Mouse (Mus musculus): Measurements from ENCODE around the gene AW011738. TPM values are rescaled to one million over a fixed set of nuclear protein-coding genes. Genes with fewer than 3 reads are reported as not detected.

Gene AW011738
- polyA plus RNA-seq, 1 experiment from 2014 or later: 3.4 TPM

- Histone ChIP-seq H3K9ac (ENCODE audit: low read length) (no peak overlapping the region), H3K4me2 (ENCODE audit: low read depth, low read length) (no peak overlapping the region), H3K27me3 (ENCODE audit: control insufficient read depth, insufficient read depth, low read depth, low read length) (peaks cover 17% of the 10 kb centered on the region), H3K4me1 (replicated peaks; ENCODE audit: control insufficient read depth, insufficient read depth, low read length) (peaks cover 4% of the 10 kb centered on the region), H3K4me3 (ENCODE audit: low read length) (no peak overlapping the region), H3K27ac (ENCODE audit: low read length) (no peak overlapping the region), H3K36me3 (ENCODE audit: control insufficient read depth, insufficient read depth, low read length) (peaks cover 10% of the 10 kb centered on the region), H3K9me3 (ENCODE audit: control insufficient read depth, low read length) (no peaks in the 10 kb centered on the region)
- 41% methylated on average over 7 of the region's 7 CpGs for WGBS
- ATAC-seq (ENCODE audit: low read depth): no peak
Measured at GRCm38 (mm10) chr4:156252140-156252539, 49.0 kb downstream of the AW011738 start.

- H3K4me1 ChIP-seq (replicated peaks; ENCODE audit: control insufficient read depth, insufficient read depth, low read length): peaks cover 4% of the 10 kb centered on the region
- no peak overlapping the region for H3K4me2 ChIP-seq (ENCODE audit: low read depth, low read length)
- no peak overlapping the region for H3K9ac ChIP-seq (ENCODE audit: low read length)
- no peak overlapping the region for H3K4me3 ChIP-seq (ENCODE audit: low read length)
- no peak overlapping the region for H3K27ac ChIP-seq (ENCODE audit: low read length)
- 40% methylated on average over 3 of the region's 3 CpGs for WGBS
- peaks cover 17% of the 10 kb centered on the region for H3K27me3 ChIP-seq (ENCODE audit: control insufficient read depth, insufficient read depth, low read depth, low read length)
- peaks cover 8% of the 10 kb centered on the region for H3K36me3 ChIP-seq (ENCODE audit: control insufficient read depth, insufficient read depth, low read length)
- no peak for ATAC-seq (ENCODE audit: low read depth)
- H3K9me3 ChIP-seq (ENCODE audit: control insufficient read depth, low read length): no peaks in the 10 kb centered on the region
Measured at GRCm38 (mm10) chr4:156252619-156253018, 49.5 kb downstream of the AW011738 start.

- Histone ChIP-seq H3K4me3 (ENCODE audit: low read length) (no peak overlapping the region), H3K4me1 (replicated peaks; ENCODE audit: control insufficient read depth, insufficient read depth, low read length) (peaks cover 4% of the 10 kb centered on the region), H3K9ac (ENCODE audit: low read length) (no peak overlapping the region), H3K27me3 (ENCODE audit: control insufficient read depth, insufficient read depth, low read depth, low read length) (peaks cover 17% of the 10 kb centered on the region), H3K4me2 (ENCODE audit: low read depth, low read length) (no peak overlapping the region), H3K36me3 (ENCODE audit: control insufficient read depth, insufficient read depth, low read length) (peaks cover 4% of the 10 kb centered on the region), H3K9me3 (ENCODE audit: control insufficient read depth, low read length) (no peaks in the 10 kb centered on the region), H3K27ac (ENCODE audit: low read length) (no peak overlapping the region)
- WGBS: 43% methylated on average over 7 of the region's 7 CpGs
- no peak for ATAC-seq (ENCODE audit: low read depth)
Measured at GRCm38 (mm10) chr4:156253043-156253442, 49.9 kb downstream of the AW011738 start.

DNA sequence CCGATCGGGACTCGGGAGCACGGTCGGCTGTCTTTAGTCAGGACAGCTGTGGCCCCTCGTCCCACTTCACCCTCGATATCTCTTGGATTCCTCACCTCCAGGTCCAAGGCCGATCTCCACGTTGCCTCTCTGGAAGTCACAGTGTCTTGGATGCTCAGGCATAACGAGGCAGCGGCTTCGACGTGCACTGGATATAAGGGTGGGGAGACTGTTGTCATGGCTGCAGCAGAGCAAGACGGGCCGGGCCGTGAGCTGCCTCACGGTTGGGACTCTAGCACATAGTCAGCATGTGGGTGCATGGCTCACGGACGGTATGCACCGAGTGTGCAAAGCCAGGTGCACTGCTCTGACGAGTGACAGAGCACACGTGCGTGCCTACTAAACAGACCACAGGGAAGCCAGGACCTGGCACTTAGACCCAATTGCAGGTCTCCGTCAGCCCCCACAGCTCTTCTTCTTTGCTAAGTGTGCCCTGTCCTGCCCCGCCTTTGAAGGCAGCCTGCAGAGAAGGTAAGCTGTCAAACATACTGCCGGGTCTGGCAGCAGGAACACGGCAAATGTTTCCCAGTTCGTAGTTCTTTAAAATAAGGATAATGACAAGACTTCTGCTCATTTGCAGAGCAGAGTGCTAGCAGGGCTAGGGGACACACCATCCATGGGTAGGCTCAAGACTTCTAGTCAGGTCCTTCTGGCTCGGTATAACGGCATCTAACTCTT, 51.4 kb downstream of the AW011738 start:
- Histone ChIP-seq H3K27ac (ENCODE audit: low read length) (no peak overlapping the region), H3K36me3 (ENCODE audit: control insufficient read depth, insufficient read depth, low read length) (no peaks in the 10 kb centered on the region), H3K4me1 (replicated peaks; ENCODE audit: control insufficient read depth, insufficient read depth, low read length) (peaks cover 4% of the 10 kb centered on the region), H3K9ac (ENCODE audit: low read length) (peak overlapping the region; percentile 42; the same call in 1 of the 2 replicates), H3K27me3 (ENCODE audit: control insufficient read depth, insufficient read depth, low read depth, low read length) (peaks cover 17% of the 10 kb centered on the region), H3K4me3 (ENCODE audit: low read length) (peak overlapping the region; percentile 32), H3K4me2 (ENCODE audit: low read depth, low read length) (peak overlapping the region; percentile 49), H3K9me3 (ENCODE audit: control insufficient read depth, low read length) (no peaks in the 10 kb centered on the region)
- ATAC-seq (ENCODE audit: low read depth): peak; percentile 56; the same call in 1 of the 2 replicates
- WGBS: 2% methylated on average over 30 of the region's 30 CpGs

Small RNAs within 50 kb of the gene (microRNA-seq; reads per million reads assigned to microRNA genes)
- 4.1 reads per million, percentile 16 among the genes with 10 or more reads in this experiment for gene Mir7658

Other genes starting within 250 kb of the AW011738 start
- gene C1qtnf12, start 241.0 kb upstream of the AW011738 start, polyA plus RNA-seq (2015; fragmentation: Nextera tagmentation; extraction: Ambion mirVana): 37.2 and 39.3 TPM in 2 replicates
- 12.2 and 12.8 TPM in 2 replicates for gene B3galt6, start 210.7 kb upstream of the AW011738 start, polyA plus RNA-seq (2015; fragmentation: Nextera tagmentation; extraction: Ambion mirVana)
- 156 and 162 TPM in 2 replicates for gene Sdf4, start 210.4 kb upstream of the AW011738 start, polyA plus RNA-seq (2015; fragmentation: Nextera tagmentation; extraction: Ambion mirVana)
- 1.1 and 2.4 TPM in 2 replicates for gene Tnfrsf4, start 189.5 kb upstream of the AW011738 start, polyA plus RNA-seq (2015; fragmentation: Nextera tagmentation; extraction: Ambion mirVana)
- gene Tnfrsf18, start 177.1 kb upstream of the AW011738 start, polyA plus RNA-seq (2015; fragmentation: Nextera tagmentation; extraction: Ambion mirVana): 1.5 and 2.3 TPM in 2 replicates
- gene Ttll10, start 143.9 kb upstream of the AW011738 start, polyA plus RNA-seq (2015; fragmentation: Nextera tagmentation; extraction: Ambion mirVana): 2.8 and 4.0 TPM in 2 replicates
- 37.9 and 42.0 TPM in 2 replicates for gene 9430015G10Rik, start 93.3 kb upstream of the AW011738 start, polyA plus RNA-seq (2015; fragmentation: Nextera tagmentation; extraction: Ambion mirVana)
- gene Rnf223, start 72.8 kb upstream of the AW011738 start, polyA plus RNA-seq (2015; fragmentation: Nextera tagmentation; extraction: Ambion mirVana): 0.24 and 0.33 TPM in 2 replicates
- gene Agrn, start 5.8 kb upstream of the AW011738 start, polyA plus RNA-seq (2015; fragmentation: Nextera tagmentation; extraction: Ambion mirVana): 85.6 and 86.5 TPM in 2 replicates
- gene Isg15, start 2.5 kb upstream of the AW011738 start, polyA plus RNA-seq (2015; fragmentation: Nextera tagmentation; extraction: Ambion mirVana): 1.7 and 3.1 TPM in 2 replicates
- 0.45 and 0.91 TPM in 2 replicates for gene Perm1, start 12.6 kb downstream of the AW011738 start, polyA plus RNA-seq (2015; fragmentation: Nextera tagmentation; extraction: Ambion mirVana)
- 18.5 and 22.8 TPM in 2 replicates for gene Plekhn1, start 31.6 kb downstream of the AW011738 start, polyA plus RNA-seq (2015; fragmentation: Nextera tagmentation; extraction: Ambion mirVana)
- 51.3 and 51.6 TPM in 2 replicates for gene Noc2l, start 32.7 kb downstream of the AW011738 start, polyA plus RNA-seq (2015; fragmentation: Nextera tagmentation; extraction: Ambion mirVana)
- gene Samd11, start 52.4 kb downstream of the AW011738 start, polyA plus RNA-seq (2015; fragmentation: Nextera tagmentation; extraction: Ambion mirVana): 0.29 and 0.72 TPM in 2 replicates
- gene Vmn2r-ps159, start 127.8 kb downstream of the AW011738 start, polyA plus RNA-seq (2015; fragmentation: Nextera tagmentation; extraction: Ambion mirVana): not detected in 2 replicates

Measured in lung, embryonic 16.5 days (tissue).